Mouse (Mus musculus) lung, embryonic 16.5 days (tissue): ENCODE results near the gene Itprip. TPM values are rescaled to one million over a fixed set of nuclear protein-coding genes. Genes with fewer than 3 reads are reported as not detected.
A peak's percentile ranks its signal among the peaks of the same experiment; 100 is the strongest.
"Not testable (repeated sequence)": the region's sequence is repeated elsewhere in the genome, so short reads cannot be mapped to it uniquely, and the experiment has no call there.

Source experiments
- ATAC-seq: fragments of 200-750 bp; cut with Nextera tagmentation; 2 replicates; pipeline ENCODE4 v1.8.0; 2017; ENCODE audit warnings: low read depth, mild to moderate bottlenecking, moderate library complexity
- H3K27ac ChIP-seq: fragments of 300-500 bp; sonication (generic); 2 replicates; pipeline ENCODE4 v1.5.1; 2014; ENCODE audit warnings: mild to moderate bottlenecking, control low read depth, low read length
- H3K27me3 ChIP-seq: fragments of 300-500 bp; sonication (generic); 2 replicates; pipeline ENCODE4 v1.6.1; 2014; ENCODE audit warnings: low read depth, low read length, mixed read lengths; ENCODE audit not compliant: control insufficient read depth, insufficient read depth
- H3K36me3 ChIP-seq: fragments of 300-500 bp; sonication (generic); 2 replicates; pipeline ENCODE4 v1.6.1; 2014; ENCODE audit warnings: low read length; ENCODE audit not compliant: control insufficient read depth, insufficient read depth
- H3K4me1 ChIP-seq: fragments of 300-500 bp; sonication (generic); replicated peaks from 2 replicates; pipeline ENCODE4 v1.6.1; 2014; ENCODE audit warnings: low read length, mixed read lengths; ENCODE audit not compliant: control insufficient read depth, insufficient read depth
- H3K4me2 ChIP-seq: fragments of 300-500 bp; sonication (generic); 2 replicates; pipeline ENCODE4 v1.6.1; 2014; ENCODE audit warnings: low read depth, low read length, control low read depth
- H3K4me3 ChIP-seq: fragments of 300-500 bp; sonication (generic); 2 replicates; pipeline ENCODE4 v1.5.1; 2014; ENCODE audit warnings: mild to moderate bottlenecking, low read length, control low read depth
- H3K9ac ChIP-seq: fragments of 300-500 bp; sonication (generic); 2 replicates; pipeline ENCODE4 v1.6.1; 2014; ENCODE audit warnings: low read length, control low read depth
- H3K9me3 ChIP-seq: fragments of 300-500 bp; sonication (generic); 2 replicates; pipeline ENCODE4 v1.6.1; 2016; ENCODE audit warnings: low read length; ENCODE audit not compliant: control insufficient read depth
- WGBS: fragments of 180-500 bp; shearing (Covaris S2); extraction: QIAGEN DNeasy Blood & Tissue Kit; methylation state at CpG from one replicate; pipeline ENCODE4 v1.1.7; 2014; 5-methylcytosine and 5-hydroxymethylcytosine counted together
- microRNA-seq: library from miRNA; unstranded; fragments of <30 nt; microRNA quantifications from one replicate; pipeline ENCODE4, GENCODE M21; 2016
- polyA plus RNA-seq: library from polyadenylated mRNA; unstranded; fragments of >200 nt; fragmentation: Nextera tagmentation; extraction: Ambion mirVana; gene quantifications from 2 replicates; pipeline ENCODE4 v1.2.1, GENCODE M21; 2015

Itprip gene
- polyA plus RNA-seq, 1 experiment from 2014 or later = 16.2 TPM

DNA sequence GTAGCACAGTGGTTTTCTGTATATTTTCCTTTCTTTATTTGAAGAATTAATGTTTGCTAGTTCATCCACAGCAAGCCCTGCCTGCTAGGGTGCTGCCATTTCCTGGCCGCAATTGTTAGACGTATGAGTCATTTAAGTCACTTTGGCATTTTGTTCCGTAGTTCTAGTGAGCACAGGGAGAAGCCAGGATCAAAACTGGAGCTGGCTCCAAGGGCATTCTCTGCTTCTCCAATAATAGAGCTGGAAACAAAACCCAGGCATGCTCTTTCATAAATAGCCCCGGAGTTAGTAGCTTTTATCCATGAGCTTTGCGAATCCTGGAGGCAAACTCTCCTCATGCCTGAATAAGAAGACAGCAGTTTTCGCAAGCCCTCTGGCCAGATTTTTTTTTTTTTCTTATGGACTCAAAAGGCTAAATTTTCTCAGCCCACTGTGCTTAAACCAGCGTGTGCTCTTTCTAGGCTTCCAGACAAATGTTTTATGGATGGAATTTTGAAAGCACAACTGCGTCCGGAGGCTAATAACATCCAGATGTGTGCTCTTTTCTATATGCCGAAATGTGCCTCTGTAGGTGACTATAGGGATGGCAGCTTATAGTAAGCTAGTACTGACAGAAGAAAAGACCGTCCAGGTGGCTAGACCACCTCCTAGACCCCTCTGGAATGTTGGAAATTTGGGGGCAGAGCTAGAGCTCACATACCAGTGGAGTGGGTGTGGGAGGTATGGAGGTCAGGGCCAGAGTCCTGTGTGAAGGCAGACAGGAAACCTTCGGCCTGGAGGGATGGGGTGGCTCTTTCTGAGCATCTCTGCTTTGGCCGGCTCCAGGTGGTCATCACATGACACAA, 64.9 kb downstream of the Itprip start:
- Histone ChIP-seq H3K27ac (no peak overlapping the region), H3K4me2 (peak overlapping the region; percentile 99), H3K4me3 (peak overlapping the region; percentile 71), H3K9me3 (no peaks in the 10 kb centered on the region), H3K9ac (peak overlapping the region; percentile 25; the same call in 1 of the 2 replicates), H3K27me3 (no peaks in the 10 kb centered on the region), H3K36me3 (no peaks in the 10 kb centered on the region), H3K4me1 (peaks cover 12% of the 10 kb centered on the region)
- 13% methylated on average over 13 of the region's 13 CpGs for WGBS
- peak; percentile 53 for ATAC-seq

DNA sequence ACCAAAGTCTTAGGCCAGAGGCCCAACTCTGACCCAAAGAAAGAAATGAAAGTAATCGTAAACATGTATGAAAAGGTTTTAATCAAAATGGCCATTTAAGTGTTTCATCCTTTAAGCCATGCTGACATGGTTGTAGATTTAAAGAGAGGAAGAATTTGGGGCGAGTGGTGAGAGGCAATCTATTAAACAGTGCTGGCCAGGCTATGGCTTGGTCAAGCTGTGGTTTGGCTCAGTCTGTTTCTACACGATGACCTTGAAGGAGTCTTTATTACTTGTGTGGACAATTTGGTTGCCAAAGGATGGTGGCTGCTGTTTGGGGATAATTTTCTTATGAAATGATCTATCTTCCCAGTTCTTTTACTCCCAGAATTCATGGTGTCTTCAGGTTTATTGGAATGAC, 66.0 kb downstream of the Itprip start:
- Histone ChIP-seq H3K4me3 (no peak overlapping the region), H3K4me2 (no peak overlapping the region), H3K4me1 (peaks cover 12% of the 10 kb centered on the region), H3K9me3 (no peaks in the 10 kb centered on the region), H3K27ac (no peak overlapping the region), H3K27me3 (no peaks in the 10 kb centered on the region), H3K9ac (no peak overlapping the region), H3K36me3 (no peaks in the 10 kb centered on the region)
- WGBS = 79% methylated on average over 3 of the region's 3 CpGs
- no peak for ATAC-seq

DNA sequence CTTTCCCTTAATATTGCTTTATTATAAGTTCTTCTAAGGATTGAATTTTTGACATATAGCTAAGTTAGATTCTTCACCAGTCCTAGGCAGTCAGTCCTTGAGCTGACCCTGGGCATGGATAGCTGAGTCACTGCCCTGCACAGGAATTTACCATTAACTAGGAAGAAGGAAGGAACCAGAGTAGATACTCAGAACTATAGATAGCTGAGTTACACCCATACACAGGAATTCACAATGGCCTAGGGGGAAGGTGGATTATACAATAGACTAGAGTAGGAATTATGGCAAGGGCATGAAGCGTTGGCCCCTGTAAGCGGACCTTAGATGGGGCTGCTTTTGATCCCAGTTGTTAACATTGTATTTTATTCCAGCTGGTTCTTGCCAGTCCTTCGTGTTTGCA, 67.0 kb downstream of the Itprip start:
- not testable (repeated sequence) for H3K36me3 ChIP-seq, ATAC-seq, H3K27ac ChIP-seq, H3K9ac ChIP-seq, H3K4me3 ChIP-seq, H3K4me2 ChIP-seq, H3K9me3 ChIP-seq, H3K27me3 ChIP-seq
- H3K4me1 ChIP-seq = peaks cover 12% of the 10 kb centered on the region
- WGBS = 70% methylated on average over 3 of the region's 3 CpGs

DNA sequence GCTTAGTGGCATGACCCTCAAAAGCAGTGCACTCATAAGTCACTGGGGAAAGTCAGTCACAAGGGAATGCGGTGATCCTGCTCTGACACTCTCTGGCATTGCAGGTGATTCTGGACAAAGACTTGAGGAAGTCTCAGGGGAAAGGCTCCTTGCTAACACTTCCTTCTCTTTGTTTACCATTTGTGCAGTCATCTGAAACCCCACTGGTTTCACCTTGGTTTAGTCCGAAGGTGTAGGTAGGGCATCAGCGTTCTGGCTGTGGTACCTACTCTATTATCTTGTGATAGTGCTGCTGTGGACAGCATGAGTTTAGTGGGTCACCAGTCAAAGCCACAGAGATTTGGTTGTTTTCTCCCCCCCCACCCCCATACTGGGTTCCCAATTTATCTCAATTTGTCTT, 69.4 kb downstream of the Itprip start:
- H3K36me3 ChIP-seq = no peaks in the 10 kb centered on the region
- no peak overlapping the region for H3K4me3 ChIP-seq
- no peak overlapping the region for H3K4me2 ChIP-seq
- H3K27me3 ChIP-seq = no peaks in the 10 kb centered on the region
- H3K9ac ChIP-seq = no peak overlapping the region
- peaks cover 5% of the 10 kb centered on the region; the same call in 1 of the 2 replicates for H3K4me1 ChIP-seq
- 82% methylated on average over 3 of the region's 3 CpGs for WGBS
- H3K27ac ChIP-seq = no peak overlapping the region
- H3K9me3 ChIP-seq = no peaks in the 10 kb centered on the region
- ATAC-seq = no peak

Small RNA genes within 50 kb of the gene (microRNA-seq; reads per million reads assigned to microRNA genes)
- gene Gm22240 = not detected

Other genes with a start within 250 kb of the Itprip start
- gene Col17a1, start 227.2 kb downstream of the Itprip start, polyA plus RNA-seq = 2.2 and 3.3 TPM in 2 replicates
- 225 and 236 TPM in 2 replicates for gene Sfr1, start 187.6 kb downstream of the Itprip start, polyA plus RNA-seq
- gene Gsto1, start 64.3 kb downstream of the Itprip start, polyA plus RNA-seq = 93.9 and 105 TPM in 2 replicates
- gene Gsto2, start 53.8 kb downstream of the Itprip start, polyA plus RNA-seq = 1.2 and 1.3 TPM in 2 replicates
- gene Cfap43, start within 50 bp of the Itprip start, polyA plus RNA-seq = 1.7 and 2.6 TPM in 2 replicates
- gene Cfap58, start 18.4 kb upstream of the Itprip start, polyA plus RNA-seq = 0.53 and 0.73 TPM in 2 replicates